Mouse (Mus musculus): ENCODE data around the gene Rhbg. TPM values are rescaled to one million over a fixed set of nuclear protein-coding genes. Genes with fewer than 3 reads are reported as not detected.

Rhbg gene
- polyA plus RNA-seq, 1 experiment from 2014 or later = 0.64 TPM

- H3K27me3 ChIP-seq = peaks cover 70% of the 10 kb centered on the region
- H3K36me3 ChIP-seq = no peaks in the 10 kb centered on the region
- no peak overlapping the region for H3K4me2 ChIP-seq (replicated peaks)
- no peak overlapping the region for H3K27ac ChIP-seq
- no peak for ATAC-seq (ENCODE audit: insufficient number of reproducible peaks, insufficient read depth, low FRiP score, low TSS enrichment)
- 49% methylated on average over 2 of the region's 2 CpGs for WGBS
- H3K4me1 ChIP-seq = no peaks in the 10 kb centered on the region
- no peaks in the 10 kb centered on the region for H3K9me3 ChIP-seq
- no peak overlapping the region for H3K4me3 ChIP-seq
- no peak overlapping the region for H3K9ac ChIP-seq
Measured at GRCm38 (mm10) chr3:88224929-88225328, 29.6 kb downstream of the Rhbg start.

DNA sequence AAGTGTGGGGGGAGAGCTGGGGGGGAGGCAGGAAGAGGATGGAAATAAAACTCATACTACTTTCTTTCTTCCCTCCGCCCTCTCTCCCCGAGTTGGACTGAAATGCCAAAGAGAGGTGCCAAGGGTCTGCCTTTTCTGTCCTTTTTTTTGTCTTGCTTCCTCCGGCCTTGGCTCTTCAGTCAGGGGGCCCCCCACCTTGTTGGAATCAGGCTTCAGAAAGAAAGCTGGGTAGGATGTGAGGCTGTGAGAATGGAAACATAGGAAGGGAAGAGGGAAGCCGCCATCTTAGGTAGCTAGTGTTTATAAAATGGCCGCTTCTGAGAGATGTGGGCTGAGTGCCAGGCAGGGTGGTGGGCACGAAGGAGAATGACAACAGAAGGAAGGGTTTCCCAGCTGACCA lies 32.1 kb downstream of the Rhbg start:
- H3K9me3 ChIP-seq = no peaks in the 10 kb centered on the region
- no peaks in the 10 kb centered on the region for H3K4me1 ChIP-seq
- H3K27me3 ChIP-seq = peaks cover 82% of the 10 kb centered on the region
- no peak for ATAC-seq (ENCODE audit: insufficient number of reproducible peaks, insufficient read depth, low FRiP score, low TSS enrichment)
- no peak overlapping the region for H3K4me2 ChIP-seq (replicated peaks)
- H3K4me3 ChIP-seq = no peak overlapping the region
- no peaks in the 10 kb centered on the region for H3K36me3 ChIP-seq
- H3K27ac ChIP-seq = no peak overlapping the region
- no peak overlapping the region for H3K9ac ChIP-seq
- 85% methylated on average over 6 of the region's 6 CpGs for WGBS

DNA sequence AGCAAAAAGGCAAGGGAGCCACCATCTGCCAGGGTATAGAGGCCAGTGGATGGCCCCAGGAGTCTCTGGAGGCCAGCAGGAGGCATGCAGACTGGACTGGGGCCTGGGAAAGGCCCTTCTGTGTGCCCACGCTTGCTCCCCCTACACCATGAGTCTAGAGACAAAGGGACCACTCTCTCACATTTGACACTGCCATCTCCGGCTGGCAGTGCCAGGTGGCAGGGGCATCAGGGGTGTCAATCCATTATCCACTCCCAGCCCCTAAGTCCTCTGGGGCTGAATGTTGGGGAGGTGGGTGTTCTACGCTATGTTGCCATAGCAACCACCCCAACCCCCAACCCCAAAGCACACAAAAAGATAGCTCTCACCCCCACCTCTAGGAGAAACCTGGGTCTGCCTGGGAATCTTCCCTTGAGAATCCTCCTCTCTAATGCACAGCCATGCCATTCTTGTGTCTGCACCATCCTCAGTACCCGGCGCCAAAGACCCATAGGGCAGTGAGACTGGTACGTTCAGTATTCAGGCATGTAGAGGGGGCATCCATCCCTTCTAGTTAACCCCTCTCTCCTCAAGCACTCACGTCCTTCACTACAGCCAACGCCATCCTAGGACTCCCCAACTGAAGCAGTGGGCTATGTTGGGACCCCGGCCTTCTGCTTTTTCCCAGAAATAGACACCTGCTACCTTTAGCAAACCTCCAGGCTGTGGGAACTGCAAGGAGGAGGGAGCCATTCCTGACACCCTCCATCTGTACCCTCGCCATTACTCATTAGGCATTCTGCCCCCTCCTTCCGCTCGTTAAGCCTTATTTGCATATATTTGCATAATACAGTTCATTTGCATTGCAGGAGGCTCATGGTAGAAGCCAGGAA lies 32.8 kb downstream of the Rhbg start:
- no peak overlapping the region for H3K4me3 ChIP-seq
- H3K36me3 ChIP-seq = no peaks in the 10 kb centered on the region
- whole genome bisulfite sequencing = 47% methylated on average over 12 of the region's 12 CpGs
- no peaks in the 10 kb centered on the region for H3K4me1 ChIP-seq
- H3K9ac ChIP-seq = no peak overlapping the region
- no peak for ATAC-seq (ENCODE audit: insufficient number of reproducible peaks, insufficient read depth, low FRiP score, low TSS enrichment)
- H3K9me3 ChIP-seq = no peaks in the 10 kb centered on the region
- H3K4me2 ChIP-seq (replicated peaks) = no peak overlapping the region
- peaks cover 89% of the 10 kb centered on the region for H3K27me3 ChIP-seq
- no peak overlapping the region for H3K27ac ChIP-seq

GRCm38 (mm10) chr3:88220842-88221241 lies 33.7 kb downstream of the Rhbg start:
- Histone ChIP-seq H3K4me3 (no peak overlapping the region), H3K36me3 (no peaks in the 10 kb centered on the region), H3K4me1 (no peaks in the 10 kb centered on the region), H3K4me2 (replicated peaks) (no peak overlapping the region), H3K9ac (no peak overlapping the region), H3K27me3 (peaks cover 94% of the 10 kb centered on the region), H3K27ac (no peak overlapping the region), H3K9me3 (no peaks in the 10 kb centered on the region)
- 2% methylated on average over 6 of the region's 6 CpGs for WGBS
- no peak for ATAC-seq (ENCODE audit: insufficient number of reproducible peaks, insufficient read depth, low FRiP score, low TSS enrichment)

- H3K4me3 ChIP-seq = no peak overlapping the region
- no peaks in the 10 kb centered on the region for H3K9me3 ChIP-seq
- no peak for ATAC-seq (ENCODE audit: insufficient number of reproducible peaks, insufficient read depth, low FRiP score, low TSS enrichment)
- peaks cover 94% of the 10 kb centered on the region for H3K27me3 ChIP-seq
- WGBS = 10% methylated on average over 9 of the region's 9 CpGs
- no peak overlapping the region for H3K4me2 ChIP-seq (replicated peaks)
- H3K27ac ChIP-seq = no peak overlapping the region
- no peak overlapping the region for H3K9ac ChIP-seq
- H3K4me1 ChIP-seq = no peaks in the 10 kb centered on the region
- no peaks in the 10 kb centered on the region for H3K36me3 ChIP-seq
Measured at GRCm38 (mm10) chr3:88219940-88220339, 34.6 kb downstream of the Rhbg start.

DNA sequence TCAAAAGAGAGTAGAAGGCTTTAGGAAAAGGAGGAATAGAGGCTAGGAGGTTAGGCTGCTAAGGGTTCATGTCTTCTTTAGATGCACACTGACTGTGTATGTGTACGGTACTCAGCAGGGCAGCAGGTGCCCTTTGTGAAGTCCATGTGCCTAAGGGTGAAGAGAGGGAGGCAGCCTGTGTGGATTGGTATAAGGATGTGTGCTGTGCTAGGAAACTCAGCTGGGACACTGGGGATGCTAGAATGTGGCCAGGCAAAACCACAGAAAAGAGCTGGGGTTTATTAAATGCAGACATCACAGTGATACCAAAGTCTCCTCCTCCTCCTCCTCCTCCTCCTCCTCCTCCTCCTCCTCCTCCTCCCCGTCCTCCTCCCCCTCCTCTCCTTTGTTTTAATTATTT lies 36.8 kb downstream of the Rhbg start:
- H3K27me3 ChIP-seq = peaks cover 98% of the 10 kb centered on the region
- no peak overlapping the region for H3K4me2 ChIP-seq (replicated peaks)
- no peaks in the 10 kb centered on the region for H3K9me3 ChIP-seq
- no peaks in the 10 kb centered on the region for H3K4me1 ChIP-seq
- H3K4me3 ChIP-seq = no peak overlapping the region
- no peak overlapping the region for H3K27ac ChIP-seq
- no peak overlapping the region for H3K9ac ChIP-seq
- WGBS = 47% methylated on average over 1 of the region's 2 CpGs
- H3K36me3 ChIP-seq = no peaks in the 10 kb centered on the region
- no peak for ATAC-seq (ENCODE audit: insufficient number of reproducible peaks, insufficient read depth, low FRiP score, low TSS enrichment)

- H3K27me3 ChIP-seq = peaks cover 99% of the 10 kb centered on the region
- no peak overlapping the region for H3K9ac ChIP-seq
- H3K9me3 ChIP-seq = no peaks in the 10 kb centered on the region
- no peaks in the 10 kb centered on the region for H3K36me3 ChIP-seq
- no peak overlapping the region for H3K4me3 ChIP-seq
- H3K4me2 ChIP-seq (replicated peaks) = no peak overlapping the region
- 9% methylated on average over 7 of the region's 7 CpGs for WGBS
- no peaks in the 10 kb centered on the region for H3K4me1 ChIP-seq
- H3K27ac ChIP-seq = no peak overlapping the region
- no peak for ATAC-seq (ENCODE audit: insufficient number of reproducible peaks, insufficient read depth, low FRiP score, low TSS enrichment)
Measured at GRCm38 (mm10) chr3:88216534-88217326, 37.8 kb downstream of the Rhbg start.

DNA sequence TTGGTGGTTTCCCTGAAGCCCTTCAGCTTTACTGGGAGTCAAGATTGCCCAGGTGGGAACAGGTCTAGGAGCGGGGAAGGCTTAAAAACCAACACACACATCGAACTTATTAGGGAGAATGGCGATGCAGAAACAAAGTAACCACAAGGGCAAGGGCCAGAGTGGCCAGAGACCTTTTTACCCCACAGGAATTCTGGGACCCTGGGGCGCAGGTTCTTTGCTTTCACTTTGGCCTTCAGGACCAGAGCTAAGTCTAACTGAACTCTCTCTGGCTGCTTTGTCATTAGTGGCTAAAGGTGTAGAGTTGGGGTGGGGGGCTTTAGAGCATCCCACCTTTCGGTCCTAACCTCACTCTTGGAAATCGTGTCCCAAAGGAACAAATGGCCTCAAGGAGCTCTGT lies 38.4 kb downstream of the Rhbg start:
- Histone ChIP-seq H3K9ac (no peak overlapping the region), H3K36me3 (no peaks in the 10 kb centered on the region), H3K4me3 (no peak overlapping the region), H3K27ac (no peak overlapping the region), H3K27me3 (peaks cover 99% of the 10 kb centered on the region), H3K4me2 (replicated peaks) (no peak overlapping the region), H3K4me1 (no peaks in the 10 kb centered on the region), H3K9me3 (no peaks in the 10 kb centered on the region)
- 4% methylated on average over 6 of the region's 6 CpGs for WGBS
- no peak for ATAC-seq (ENCODE audit: insufficient number of reproducible peaks, insufficient read depth, low FRiP score, low TSS enrichment)

DNA sequence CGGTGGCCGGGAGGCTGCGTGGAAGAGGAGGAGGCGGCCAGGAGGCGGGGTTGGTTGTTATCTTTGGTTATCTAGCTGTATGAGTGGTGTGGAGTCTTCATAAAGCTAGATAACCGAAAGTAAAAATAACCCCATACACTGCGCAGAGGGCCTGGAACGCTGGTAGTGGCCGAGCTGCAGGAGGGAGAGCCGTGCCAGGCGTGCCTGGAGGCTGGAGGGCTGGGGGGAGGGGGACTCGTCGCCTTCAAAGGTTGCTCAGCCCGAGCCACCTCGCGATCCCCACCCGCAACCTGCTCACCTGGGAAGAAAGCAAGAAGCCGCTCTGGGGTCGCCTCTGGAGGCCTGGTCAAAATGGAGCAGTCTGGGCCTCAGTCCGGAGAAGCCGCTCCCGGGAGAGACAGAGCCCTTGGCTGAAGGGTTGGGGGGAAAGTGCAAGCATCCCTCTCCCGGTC lies 38.9 kb downstream of the Rhbg start:
- Histone ChIP-seq H3K36me3 (no peaks in the 10 kb centered on the region), H3K27ac (no peak overlapping the region), H3K27me3 (peaks cover 99% of the 10 kb centered on the region), H3K4me2 (replicated peaks) (peak overlapping the region; percentile 19), H3K9me3 (no peaks in the 10 kb centered on the region), H3K4me3 (peak overlapping the region; percentile 17; the same call in 1 of the 2 replicates), H3K4me1 (no peaks in the 10 kb centered on the region), H3K9ac (no peak overlapping the region)
- no peak for ATAC-seq (ENCODE audit: insufficient number of reproducible peaks, insufficient read depth, low FRiP score, low TSS enrichment)
- WGBS = 1% methylated on average over 23 of the region's 23 CpGs

- Histone ChIP-seq H3K4me2 (replicated peaks) (peak overlapping the region; percentile 19), H3K36me3 (no peaks in the 10 kb centered on the region), H3K4me1 (no peaks in the 10 kb centered on the region), H3K27ac (no peak overlapping the region), H3K9me3 (no peaks in the 10 kb centered on the region), H3K4me3 (peak overlapping the region; percentile 17), H3K27me3 (peaks cover 99% of the 10 kb centered on the region), H3K9ac (no peak overlapping the region)
- WGBS = under 1% methylated on average over 48 of the region's 48 CpGs
- no peak for ATAC-seq (ENCODE audit: insufficient number of reproducible peaks, insufficient read depth, low FRiP score, low TSS enrichment)
Measured at GRCm38 (mm10) chr3:88214971-88215552, 39.4 kb downstream of the Rhbg start.

DNA sequence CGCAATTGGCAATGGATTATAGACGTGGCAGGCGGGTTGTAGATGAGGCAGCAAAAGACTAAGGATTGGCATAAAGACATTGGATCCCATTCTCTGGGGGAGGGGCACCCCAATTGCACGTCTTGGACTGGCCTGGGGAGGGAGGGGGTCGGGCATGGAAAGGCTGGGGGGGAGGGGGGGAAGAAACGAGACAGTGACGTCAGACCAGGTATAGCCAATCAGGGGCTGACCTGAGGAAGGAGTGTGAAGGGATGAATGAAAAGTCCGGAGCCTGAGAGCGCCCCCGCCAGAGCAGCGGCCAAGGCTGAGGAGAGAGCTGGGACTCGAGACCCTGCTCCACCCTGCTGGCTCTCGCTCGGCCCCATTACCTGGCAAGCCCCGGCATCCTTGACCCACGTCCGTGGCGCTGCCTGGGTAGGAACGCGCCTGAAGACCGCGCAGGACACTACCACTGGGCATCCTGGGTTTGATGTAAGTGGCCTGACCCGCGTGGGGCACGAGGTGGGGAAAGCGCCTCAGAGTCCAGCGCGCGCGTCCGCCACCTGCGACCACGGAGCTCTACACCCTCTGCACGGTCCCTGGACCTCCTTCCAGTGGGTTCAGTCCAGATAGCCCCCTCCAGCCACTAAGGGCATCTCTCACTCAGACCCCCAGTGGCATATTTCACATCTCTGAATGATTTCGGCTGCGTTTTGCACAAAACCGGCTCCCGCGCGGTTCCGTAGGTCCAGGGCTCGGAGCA lies 40.1 kb downstream of the Rhbg start:
- H3K4me2 ChIP-seq (replicated peaks) = peak overlapping the region; percentile 19; the same call in 1 of the 2 replicates
- no peaks in the 10 kb centered on the region for H3K4me1 ChIP-seq
- H3K27ac ChIP-seq = no peak overlapping the region
- no peaks in the 10 kb centered on the region for H3K9me3 ChIP-seq
- H3K9ac ChIP-seq = no peak overlapping the region
- WGBS = 2% methylated on average over 42 of the region's 42 CpGs
- H3K27me3 ChIP-seq = peaks cover 99% of the 10 kb centered on the region
- ATAC-seq (ENCODE audit: insufficient number of reproducible peaks, insufficient read depth, low FRiP score, low TSS enrichment) = no peak
- no peaks in the 10 kb centered on the region for H3K36me3 ChIP-seq
- H3K4me3 ChIP-seq = no peak overlapping the region; the same call in 1 of the 2 replicates

Measured in embryonic facial prominence, embryonic 12.5 days (tissue).